Mouse (Mus musculus) adrenal gland, postnatal 14 days (tissue): ENCODE measurements at regions not wholly inside any gene's neighbourhood (a gene's known extent, or its start where the extent isn't known, plus 50 kb on each side); places are given as distances from the start of the nearest gene placed in this dataset.

ENCODE experiments used
- DNase-seq: peaks from one replicate; pipeline ENCODE4 v3.0.0; 2021; ENCODE audit warnings: mixed read lengths

DNA sequence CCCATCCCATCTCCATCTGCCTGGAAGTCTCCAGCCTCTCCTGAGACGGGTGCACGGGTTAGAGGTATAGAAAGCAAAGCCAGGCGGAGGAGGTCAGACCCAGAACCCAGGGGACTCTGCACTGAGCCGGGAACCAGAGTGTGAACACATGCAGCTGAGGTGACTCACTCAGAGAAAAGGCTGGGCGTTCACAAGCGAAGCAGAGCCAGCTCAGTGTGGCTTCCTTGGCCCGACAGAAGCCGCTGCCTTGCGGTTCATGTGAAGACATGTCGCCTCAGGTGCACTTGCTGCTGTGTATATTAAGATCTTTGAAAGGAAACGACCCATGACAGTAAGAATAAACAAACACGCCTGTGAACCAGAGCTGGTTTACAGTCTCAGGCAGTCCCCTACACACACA, 163.6 kb downstream of the Bmp7 start:
- no peak for DNase-seq

DNA sequence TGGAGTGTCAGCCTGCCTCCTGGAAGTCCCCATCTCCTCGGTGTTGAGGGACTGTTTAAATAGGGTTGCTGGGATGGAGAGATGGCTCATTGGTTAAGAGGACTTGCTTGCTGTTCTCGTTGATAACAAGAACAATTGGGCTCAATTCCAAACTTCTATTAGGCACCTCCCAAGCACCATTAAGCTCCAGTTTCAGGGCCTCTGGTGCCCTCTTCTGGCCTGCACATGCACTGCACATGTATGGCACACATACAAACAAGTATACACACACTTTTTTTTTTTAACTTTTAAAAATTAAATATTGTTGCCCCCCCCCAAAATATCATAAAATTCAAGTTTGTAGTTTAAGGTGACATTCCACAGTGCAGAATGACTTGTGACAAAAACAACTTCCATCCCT, 162.3 kb downstream of the Bmp7 start:
- no peak for DNase-seq

DNA sequence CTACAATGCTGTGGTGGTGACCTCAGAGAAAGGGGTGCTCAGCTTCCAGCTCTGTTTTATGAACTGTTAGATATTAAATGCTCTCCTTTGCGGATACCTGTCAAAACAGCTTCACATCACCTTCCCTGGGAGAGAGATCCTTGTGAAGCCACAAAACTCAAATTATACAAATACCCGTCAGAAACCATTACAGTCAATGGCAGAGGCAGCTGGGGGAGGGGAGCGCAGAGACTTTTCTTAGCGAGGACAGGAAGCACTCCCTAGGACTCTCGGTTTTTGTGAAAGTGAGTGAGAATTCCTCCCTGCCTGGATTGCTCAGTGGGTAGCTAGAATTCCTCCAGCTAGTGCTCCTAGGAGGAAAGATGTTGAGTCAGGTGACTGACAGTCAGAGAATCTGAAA, 161.0 kb downstream of the Bmp7 start:
- no peak for DNase-seq

DNA sequence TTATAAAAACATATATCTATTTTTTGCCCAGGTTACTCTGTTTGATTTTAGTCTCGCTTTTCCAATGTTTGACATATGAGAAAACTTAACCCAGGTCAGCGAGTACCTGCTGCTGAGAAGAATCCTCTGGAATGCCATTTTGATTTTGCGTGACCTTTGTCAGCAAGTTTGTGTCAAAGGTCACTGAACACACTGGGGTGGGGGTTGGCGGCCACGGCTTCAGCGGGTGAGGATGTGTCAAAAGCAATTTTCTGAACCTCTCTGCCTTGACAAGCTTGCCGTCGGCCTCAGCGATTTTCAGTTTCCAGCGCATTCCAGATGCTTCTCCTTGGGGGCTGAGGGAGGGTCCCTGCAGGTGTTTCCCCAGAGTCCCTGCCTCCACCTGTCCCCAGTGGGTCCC, 157.4 kb downstream of the Bmp7 start:
- DNase-seq: no peak

DNA sequence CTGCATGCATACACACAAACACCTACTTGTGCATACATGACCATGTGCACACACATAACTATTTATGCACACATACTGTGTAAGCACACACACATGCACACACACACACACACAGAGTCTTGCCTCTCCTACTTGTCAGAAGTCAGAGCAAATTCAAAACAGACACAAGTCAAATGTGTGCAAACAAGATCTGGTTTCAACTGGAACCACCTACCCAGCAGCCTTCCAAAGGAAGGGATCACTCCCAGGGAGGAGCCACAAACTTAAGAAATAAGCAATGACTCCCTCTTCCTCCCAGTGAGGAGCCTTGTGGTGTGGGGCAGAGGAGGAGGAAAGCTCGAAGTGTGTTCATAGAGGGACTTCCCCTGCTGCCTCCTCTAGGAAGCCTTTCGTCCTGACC, 153.8 kb downstream of the Bmp7 start:
- no peak for DNase-seq

DNA sequence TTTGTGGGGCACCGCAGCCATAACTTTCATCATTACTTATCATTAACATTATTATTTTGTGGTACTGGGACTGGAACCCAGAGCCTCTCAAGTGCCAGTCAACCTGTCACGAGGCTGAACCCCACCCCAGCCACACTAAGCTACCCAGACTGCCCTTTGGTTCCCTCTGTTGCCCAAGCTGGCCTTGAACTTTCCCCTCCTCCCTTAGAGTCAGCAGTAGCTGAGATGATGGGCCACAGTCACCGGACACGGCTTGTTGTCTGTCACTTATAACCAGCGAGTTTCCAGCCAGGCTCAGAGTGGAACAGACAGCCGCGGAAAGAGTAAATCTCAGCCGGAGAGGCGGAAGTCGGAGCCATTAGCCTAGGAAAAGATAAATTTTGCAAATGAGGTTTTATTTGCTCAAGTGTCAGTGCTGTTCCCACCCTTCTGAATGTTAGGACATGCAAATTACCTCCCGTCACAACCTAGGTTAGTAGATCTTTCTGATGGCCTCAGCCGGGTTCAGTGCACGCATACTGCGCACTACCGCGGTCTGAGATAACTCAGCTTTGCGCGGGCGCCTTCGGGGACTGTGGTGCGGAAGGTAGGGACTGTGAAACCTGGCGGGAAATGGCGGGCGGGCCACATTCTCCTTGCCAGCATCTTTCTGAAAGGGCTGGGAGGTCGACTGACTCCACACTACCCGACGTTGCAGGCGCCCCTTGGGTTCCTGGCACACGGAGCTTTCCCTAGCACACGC, 152.7 kb downstream of the Bmp7 start:
- no peak for DNase-seq

DNA sequence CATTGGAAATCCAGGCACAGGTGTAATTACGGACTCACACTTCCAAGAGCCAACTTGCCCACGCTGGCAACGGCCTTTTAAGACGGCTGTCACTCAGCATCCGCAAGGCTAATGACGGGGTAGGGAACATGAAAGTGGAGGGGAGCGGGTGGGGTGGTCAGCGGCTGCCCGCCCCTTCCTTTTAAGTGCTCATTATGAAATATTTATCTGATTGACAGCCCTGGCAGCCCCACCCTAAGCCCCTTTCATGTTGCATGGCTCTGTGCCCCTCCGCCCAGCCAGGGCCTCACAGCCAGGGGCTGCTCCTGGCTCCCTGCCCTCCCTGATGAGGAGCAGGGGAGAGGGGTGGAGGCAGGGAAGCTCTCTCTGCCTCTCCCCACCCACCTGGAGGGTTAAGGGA, 150.9 kb downstream of the Bmp7 start:
- no peak for DNase-seq

DNA sequence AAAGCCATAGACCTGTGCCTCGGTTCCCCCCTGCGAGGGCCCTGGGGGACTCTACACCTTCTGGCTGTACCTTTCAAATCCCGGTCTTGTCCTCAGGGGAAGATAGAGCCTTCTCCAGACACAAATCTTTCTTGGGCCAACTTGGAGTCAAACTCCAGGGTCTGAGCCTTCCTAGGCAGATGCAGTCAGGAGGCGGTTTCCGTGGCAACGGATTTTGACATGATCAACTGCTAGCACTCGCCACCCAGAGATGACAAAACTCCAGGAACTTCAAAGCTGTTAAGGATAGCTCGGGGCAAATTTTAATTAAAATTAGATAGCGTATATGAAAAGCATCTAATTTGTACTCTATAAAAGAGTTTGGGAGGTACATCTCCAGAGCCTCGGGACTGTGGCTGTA, 147.6 kb downstream of the Bmp7 start:
- DNase-seq: no peak

DNA sequence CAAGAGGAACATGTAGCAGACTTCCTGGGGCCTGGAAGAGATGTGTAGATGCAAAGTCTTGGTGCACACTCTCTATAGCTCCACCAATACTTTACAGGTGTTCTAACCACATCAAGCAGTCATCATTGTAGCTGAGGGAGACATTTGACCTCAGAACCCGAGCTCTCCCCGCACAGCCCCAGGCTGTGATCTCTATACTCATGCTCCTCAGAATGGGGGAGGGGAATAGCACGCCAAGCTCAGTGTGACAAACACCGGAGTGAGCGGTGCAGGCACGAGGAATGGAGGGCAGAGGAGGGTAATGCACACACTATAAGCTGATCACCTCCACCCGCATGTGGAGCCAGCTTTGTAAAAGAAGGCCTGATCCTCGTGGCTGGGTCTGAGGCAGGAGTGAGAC, 146.1 kb downstream of the Bmp7 start:
- DNase-seq: no peak

DNA sequence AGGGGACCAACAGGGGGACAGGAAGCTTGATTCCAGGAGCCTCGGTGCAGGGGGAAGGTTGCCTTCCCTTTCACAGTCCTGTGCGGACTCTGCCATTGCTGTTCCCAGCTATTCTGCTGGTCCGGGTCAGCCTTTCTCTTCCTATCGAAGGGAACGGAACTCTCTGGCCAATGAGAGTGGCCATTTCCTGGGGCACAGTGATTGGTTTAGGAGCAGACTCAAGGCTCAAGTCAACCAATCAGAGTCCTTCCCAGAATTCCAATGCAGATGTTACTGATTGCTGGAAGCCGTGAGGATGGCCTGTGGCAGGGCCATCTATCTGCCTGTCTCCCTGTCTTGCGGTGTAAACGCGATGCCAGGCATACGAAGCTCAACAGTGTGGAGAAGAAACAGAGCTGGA, 145.3 kb downstream of the Bmp7 start:
- no peak for DNase-seq

DNA sequence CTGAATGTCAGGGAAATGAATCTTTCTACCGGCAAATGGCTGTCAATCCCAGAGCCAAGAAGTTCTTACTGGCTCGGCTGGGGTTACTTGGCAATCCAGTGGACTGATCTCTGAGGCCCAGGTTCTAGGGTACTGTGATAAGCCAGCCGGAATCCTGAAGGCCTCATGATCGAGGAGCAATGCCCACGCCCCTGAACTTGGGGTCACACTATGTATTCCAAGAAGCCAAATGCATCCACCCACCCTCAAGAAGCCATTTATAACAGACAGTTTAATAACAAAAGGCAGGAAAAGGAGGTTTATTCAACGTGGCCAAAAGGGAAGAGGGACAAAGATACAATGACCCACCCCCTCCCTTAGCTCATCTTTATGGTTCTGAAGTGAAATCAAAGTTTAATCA, 144.0 kb downstream of the Bmp7 start:
- no peak for DNase-seq

DNA sequence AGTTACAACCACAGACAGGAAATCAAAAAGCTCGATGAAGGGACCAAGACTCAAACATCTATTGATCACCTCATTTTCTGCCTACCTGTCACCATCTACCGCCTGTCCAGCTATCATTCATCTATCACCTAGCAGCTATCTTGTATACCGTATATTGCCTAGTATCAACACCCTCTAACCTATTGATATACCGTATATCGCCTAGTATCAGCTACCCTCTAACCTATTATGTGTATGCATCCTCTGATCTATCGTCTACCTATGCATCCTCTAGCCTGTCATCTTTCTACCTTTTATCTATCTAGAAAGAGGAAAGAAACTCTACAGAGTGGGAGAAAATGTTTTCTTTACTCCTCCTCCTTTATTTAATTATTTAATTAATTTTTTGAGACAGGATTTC, 143.2 kb downstream of the Bmp7 start:
- DNase-seq: no peak

DNA sequence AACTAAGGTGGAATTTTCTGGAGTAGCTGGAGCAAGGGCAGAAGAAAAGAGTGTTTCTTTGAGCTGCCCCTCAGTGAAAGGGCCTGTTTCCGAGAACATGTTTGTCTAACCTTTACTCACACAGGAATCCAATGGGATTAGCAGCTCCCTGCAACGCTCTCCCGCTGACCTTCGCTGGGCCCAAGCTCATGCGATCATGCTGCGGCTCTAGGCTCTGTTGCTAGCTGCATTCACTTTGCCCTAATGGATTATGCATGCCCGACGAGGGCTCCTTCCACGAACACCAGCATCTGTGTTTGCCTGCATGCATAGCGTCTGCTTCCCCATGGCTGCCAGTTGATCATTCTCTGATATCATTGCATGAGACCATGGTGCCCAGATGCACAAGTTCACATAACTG, 140.2 kb downstream of the Bmp7 start:
- no peak for DNase-seq

DNA sequence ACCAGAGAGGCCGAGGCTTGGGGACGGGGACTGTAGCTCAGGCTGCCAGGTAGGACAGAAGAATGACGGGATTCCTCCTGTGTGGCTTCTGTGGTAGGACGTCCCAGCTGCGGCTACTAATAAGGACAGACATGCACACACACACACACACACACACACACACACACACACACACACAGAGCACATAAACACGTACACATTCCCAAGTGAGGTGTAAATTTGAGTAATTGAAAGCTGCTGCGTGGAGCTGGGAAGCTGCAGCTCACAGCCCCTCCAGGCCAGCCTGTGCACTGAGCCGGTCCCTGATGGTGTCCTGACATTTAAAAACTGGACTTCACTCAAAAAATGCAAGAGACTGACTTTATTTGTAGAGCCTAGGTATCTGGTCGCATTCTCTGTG, 139.3 kb downstream of the Bmp7 start:
- DNase-seq: no peak

DNA sequence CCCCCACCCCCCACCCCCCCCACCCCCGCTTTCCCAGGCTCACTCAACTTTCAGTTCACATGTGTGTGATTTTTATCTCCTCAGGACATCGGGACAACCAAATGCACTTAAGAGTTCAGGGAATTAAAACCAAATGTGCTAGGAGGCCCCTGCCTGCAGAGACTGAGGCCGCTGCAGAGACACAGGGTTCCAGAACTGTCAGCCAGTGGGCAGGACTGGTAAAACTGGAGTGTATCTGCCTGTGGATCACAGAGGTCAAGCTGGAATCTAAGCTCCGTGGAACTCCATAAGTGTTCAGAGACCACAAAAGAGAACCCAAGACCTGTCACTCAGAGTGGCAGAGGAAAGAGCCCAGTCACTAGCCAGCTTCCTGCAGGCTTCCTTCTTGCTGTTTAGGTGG, 138.3 kb downstream of the Bmp7 start:
- DNase-seq: no peak

DNA sequence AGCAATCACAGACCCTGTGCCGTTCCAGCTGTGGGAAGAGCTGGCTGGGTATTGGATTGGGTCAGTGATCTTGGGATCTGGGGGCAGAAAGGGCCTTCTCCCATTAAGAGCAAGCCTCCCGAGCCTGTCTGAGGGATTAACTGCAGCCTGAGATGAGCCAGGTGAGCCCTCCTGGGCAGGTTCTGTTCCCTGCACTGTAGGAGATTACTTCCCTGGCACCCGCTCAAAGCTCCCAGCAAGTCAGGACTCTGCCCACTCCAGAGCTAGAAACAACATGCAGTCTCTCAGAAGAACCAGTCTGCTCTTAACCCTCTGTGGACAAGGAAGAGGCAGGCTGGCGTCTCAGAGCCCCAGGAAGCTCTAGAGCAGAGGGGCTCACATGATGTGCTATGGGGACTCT, 132.7 kb downstream of the Bmp7 start:
- no peak for DNase-seq

DNA sequence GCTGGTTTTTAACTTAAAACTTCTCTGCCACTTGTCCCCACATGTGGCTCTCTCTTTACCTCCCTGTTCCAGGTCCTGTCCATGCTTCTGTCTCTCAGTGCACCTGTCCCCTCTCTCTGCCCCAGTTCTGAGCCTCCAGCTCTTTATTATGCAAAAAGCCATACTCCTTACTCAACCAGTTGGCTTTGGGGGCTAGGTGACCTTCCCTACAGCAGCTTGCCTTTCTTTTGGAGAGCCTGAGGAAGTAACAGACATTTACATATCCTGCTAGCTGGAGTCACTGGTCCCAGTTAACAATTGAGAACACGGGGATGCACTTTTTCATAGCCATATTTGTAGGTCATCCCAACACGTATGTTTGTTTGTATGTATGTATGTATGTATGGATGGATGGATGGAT, 130.8 kb downstream of the Bmp7 start:
- DNase-seq: no peak

DNA sequence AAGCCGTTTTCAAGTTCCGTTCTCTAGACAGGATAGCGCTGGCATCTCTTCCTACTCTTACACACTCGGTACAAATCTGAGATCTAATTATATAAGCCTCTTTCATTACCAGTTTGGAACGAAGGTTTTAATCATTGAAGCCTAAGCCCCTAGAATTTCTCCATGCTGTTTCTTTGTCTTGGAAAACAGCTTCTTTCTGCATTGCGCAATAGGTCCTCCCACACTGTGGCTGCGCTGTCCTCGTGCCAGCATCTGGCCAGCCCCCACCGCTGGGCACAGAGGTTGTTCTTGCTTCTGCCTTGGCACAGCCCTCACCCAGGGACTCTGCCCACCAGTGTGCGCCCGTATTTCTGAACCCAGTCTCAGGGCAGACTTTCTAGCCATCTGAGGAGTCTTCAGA, 126.8 kb downstream of the Bmp7 start:
- no peak for DNase-seq

DNA sequence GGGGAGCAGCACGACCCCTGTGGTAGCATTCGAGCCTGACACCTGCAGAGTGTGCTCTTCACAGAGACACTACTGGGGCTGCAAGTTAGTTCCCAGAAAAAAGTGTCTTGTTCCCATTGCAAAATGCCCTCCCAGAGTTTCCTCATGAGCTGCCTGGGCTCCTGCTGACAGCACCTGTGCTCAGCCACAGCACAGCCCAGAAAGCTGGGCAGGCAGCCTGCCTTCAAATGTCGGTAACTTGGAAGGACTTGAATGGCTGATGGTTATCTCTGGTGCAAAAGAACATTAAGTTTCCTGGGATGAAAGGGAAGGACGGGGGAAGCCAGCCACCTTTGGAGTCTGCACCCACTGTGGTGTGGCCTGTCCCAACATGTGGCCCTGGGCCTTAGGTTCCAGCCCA, 126.2 kb downstream of the Bmp7 start:
- no peak for DNase-seq

DNA sequence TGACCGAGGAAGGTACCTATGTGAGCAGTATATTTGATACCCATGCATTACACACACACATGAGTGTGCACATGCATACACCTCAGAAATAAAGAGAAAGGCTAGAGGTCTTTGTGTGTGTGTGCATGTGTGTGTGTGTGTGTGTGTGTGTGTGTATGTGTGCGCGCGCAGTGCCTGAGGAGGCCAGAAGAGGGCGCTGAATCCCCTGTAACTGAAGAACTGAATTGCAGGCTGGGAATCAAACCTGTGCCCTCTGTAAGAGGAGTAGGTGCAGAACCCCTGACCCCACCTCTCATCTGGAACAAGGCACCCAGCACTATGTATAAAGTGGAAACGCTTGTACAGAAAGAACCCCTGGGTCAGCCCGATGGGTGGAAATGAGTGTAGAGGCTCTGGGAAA, 125.0 kb downstream of the Bmp7 start:
- no peak for DNase-seq

DNA sequence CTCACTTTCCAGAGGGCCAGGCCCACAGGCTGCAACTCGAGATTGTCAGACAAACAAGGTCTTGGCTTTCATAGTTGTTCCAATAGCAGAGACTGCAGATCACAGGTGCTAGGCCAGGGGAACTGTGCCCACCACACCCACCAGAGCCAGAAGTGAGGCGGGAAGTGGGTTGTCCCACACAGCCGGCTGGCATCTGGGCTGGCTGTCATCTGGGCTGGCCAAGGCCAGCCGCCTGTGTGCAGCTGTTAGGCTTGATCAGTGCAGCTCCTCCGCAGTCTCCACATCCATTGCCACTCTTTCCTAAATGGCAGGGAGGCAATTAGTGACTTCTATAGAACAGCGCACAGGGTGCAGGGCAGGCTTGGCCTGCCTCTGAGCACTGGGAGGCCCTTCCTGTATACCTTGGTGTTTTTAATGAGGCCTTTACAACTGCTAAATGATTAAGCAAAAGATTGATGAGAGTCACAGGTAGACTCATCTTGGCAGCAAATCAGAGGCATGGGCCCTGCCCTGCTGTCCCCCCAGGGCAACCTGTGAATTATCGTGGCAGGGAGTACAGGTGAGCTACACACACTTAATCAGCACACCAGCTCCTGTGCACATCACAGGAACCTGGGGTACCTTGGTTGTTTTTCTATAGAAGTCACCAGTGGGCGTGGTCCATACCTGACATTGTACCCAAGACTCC, 122.9 kb downstream of the Bmp7 start:
- no peak for DNase-seq
